Mouse (Mus musculus) spleen, adult 2 months (tissue): ENCODE data around the gene Calm1. TPM values are rescaled to one million over a fixed set of nuclear protein-coding genes. Genes with fewer than 3 reads are reported as not detected.
"Not testable (repeated sequence)": the region's sequence is repeated elsewhere in the genome, so short reads cannot be mapped to it uniquely, and the experiment has no call there.

ENCODE experiments used
- DNase-seq, 2 experiments: peaks; one replicate each; pipeline versions ENCODE4 v3.0.0 to v3.0.0-alpha.2; 2012 to 2021; ENCODE audit warnings: low spot score in 2 of 2, low read depth in 1 of 2
- H3K27ac ChIP-seq: fragments of 200-500 bp; 2 replicates; pipeline ENCODE4 v1.5.1; 2012; ENCODE audit warnings: low read length, inconsistent platforms; ENCODE audit not compliant: insufficient read depth
- H3K27me3 ChIP-seq: fragments of 200-500 bp; 2 replicates; pipeline ENCODE4 v1.6.1; 2012; ENCODE audit warnings: mild to moderate bottlenecking, moderate library complexity, low read length, inconsistent platforms; ENCODE audit not compliant: control insufficient read depth, insufficient read depth
- H3K36me3 ChIP-seq: fragments of 200-500 bp; 2 replicates; pipeline ENCODE4 v1.6.1; 2012; ENCODE audit warnings: mild to moderate bottlenecking, low read length, inconsistent platforms; ENCODE audit not compliant: control insufficient read depth, insufficient read depth
- H3K4me1 ChIP-seq: fragments of 200-500 bp; 2 replicates; pipeline ENCODE4 v1.6.1; 2011; ENCODE audit warnings: inconsistent platforms; ENCODE audit not compliant: control insufficient read depth, insufficient read depth, insufficient read length
- H3K4me3 ChIP-seq: fragments of 200-500 bp; 2 replicates; pipeline ENCODE4 v1.5.1; 2011; ENCODE audit warnings: mild to moderate bottlenecking, inconsistent platforms; ENCODE audit not compliant: insufficient read depth, insufficient read length; ENCODE audit errors: extremely low read depth
- CTCF ChIP-seq: fragments of 200-500 bp; IDR thresholded peaks from 2 replicates; pipeline ENCODE4 v1.5.1; 2011; ENCODE audit warnings: mild to moderate bottlenecking, inconsistent platforms; ENCODE audit not compliant: insufficient read depth, insufficient read length, insufficient replicate concordance; ENCODE audit errors: extremely low read depth
- POLR2A ChIP-seq: fragments of 200-500 bp; IDR thresholded peaks from 2 replicates; pipeline ENCODE4 v1.6.1; 2011; ENCODE audit warnings: low read depth, low read length, inconsistent platforms
- WGBS: fragments of 180-500 bp; shearing (Covaris S2); methylation state at CpG from one replicate; pipeline ENCODE4 v1.1.7; 2018; 5-methylcytosine and 5-hydroxymethylcytosine counted together
- polyA plus RNA-seq: library from polyadenylated mRNA; depleted of rRNA; stranded (reverse); fragments of >200 nt; gene quantifications from 2 replicates; pipeline ENCODE4 v1.2.3, GENCODE M21; 2012

Calm1 gene
- polyA plus RNA-seq, 1 experiment: 173 TPM

DNA sequence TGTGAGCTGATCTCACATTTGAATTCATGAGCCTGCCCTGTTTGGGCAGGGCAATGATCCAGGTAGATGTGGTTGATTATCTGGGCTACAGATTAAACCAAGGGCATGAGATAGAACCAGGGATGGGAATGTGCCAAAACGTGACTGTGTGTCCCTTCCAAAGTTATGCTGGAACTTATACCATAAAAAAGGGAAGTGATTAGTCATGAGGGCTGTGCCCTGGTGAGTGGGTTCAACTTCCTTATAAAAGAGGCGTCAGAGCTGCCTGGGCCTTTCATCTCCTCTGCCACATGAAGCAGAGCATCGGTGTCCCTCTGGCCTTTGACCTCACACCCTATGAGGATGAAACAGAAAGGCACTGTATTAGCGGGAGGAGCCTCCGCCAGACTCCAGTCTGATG, 15.3 kb upstream of the Calm1 start:
- no peak overlapping the region for H3K4me3 ChIP-seq
- H3K4me1 ChIP-seq: peaks cover 2% of the 10 kb centered on the region; the same call in 1 of the 2 replicates
- H3K27me3 ChIP-seq: no peaks in the 10 kb centered on the region
- H3K36me3 ChIP-seq: no peaks in the 10 kb centered on the region
- TF ChIP-seq POLR2A (no peak), CTCF (no peak)
- peak overlapping the region; percentile 56 for H3K27ac ChIP-seq
- DNase-seq: peak; percentile 37 to 63
- 18% methylated on average over 5 of the region's 5 CpGs for WGBS

DNA sequence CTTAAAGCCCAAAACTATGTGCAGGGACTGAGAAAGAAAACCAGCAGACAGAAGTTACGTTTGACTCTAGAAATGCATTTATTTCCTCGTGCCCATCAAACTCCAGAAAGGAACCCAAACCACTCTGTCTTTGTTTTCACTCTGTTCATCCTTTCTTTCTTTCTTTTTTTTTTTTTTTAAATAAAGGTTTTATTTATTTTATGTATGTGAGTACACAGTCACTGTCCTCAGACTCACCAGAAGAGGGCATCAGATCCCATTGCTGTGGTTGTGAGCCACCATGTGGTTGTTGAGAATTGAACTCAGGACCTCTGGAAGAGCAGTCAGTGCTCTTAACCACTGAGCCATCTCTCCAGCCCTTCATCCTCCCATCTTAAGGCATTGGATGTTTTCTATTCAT, 14.3 kb upstream of the Calm1 start:
- H3K4me3 ChIP-seq, H3K27ac ChIP-seq, H3K27me3 ChIP-seq, H3K4me1 ChIP-seq, H3K36me3 ChIP-seq, DNase-seq: not testable (repeated sequence)
- 86% methylated on average over 2 of the region's 2 CpGs for WGBS

GRCm38 (mm10) chr12:100185897-100186296, 13.3 kb upstream of the Calm1 start:
- DNase-seq: no peak
- Histone ChIP-seq H3K4me1 (peaks cover 2% of the 10 kb centered on the region; the same call in 1 of the 2 replicates), H3K4me3 (no peak overlapping the region), H3K36me3 (no peaks in the 10 kb centered on the region), H3K27ac (no peak overlapping the region), H3K27me3 (no peaks in the 10 kb centered on the region)
- TF ChIP-seq CTCF: no peak
- no peak for TF ChIP-seq POLR2A
- WGBS: 74% methylated on average over 7 of the region's 7 CpGs

GRCm38 (mm10) chr12:100186376-100186775, 12.9 kb upstream of the Calm1 start:
- no peak for DNase-seq
- H3K27ac ChIP-seq: no peak overlapping the region
- 39% methylated on average over 6 of the region's 6 CpGs for WGBS
- H3K36me3 ChIP-seq: no peaks in the 10 kb centered on the region
- TF ChIP-seq CTCF: no peak
- no peak for TF ChIP-seq POLR2A
- H3K4me1 ChIP-seq: peaks cover 2% of the 10 kb centered on the region; the same call in 1 of the 2 replicates
- H3K4me3 ChIP-seq: no peak overlapping the region; the same call in 1 of the 2 replicates
- H3K27me3 ChIP-seq: no peaks in the 10 kb centered on the region

- Histone ChIP-seq H3K4me3 (peak overlapping the region; percentile 84), H3K27me3 (no peaks in the 10 kb centered on the region), H3K27ac (peak overlapping the region; percentile 97), H3K36me3 (no peaks in the 10 kb centered on the region), H3K4me1 (peaks cover 2% of the 10 kb centered on the region; the same call in 1 of the 2 replicates)
- DNase-seq: peak; percentile 97 to 99
- WGBS: under 1% methylated on average over 52 of the region's 52 CpGs
- TF ChIP-seq POLR2A (peak; percentile 34; the same call in 1 of the 2 replicates), CTCF (no peak)
Measured at GRCm38 (mm10) chr12:100187013-100187755, 12.1 kb upstream of the Calm1 start.

DNA sequence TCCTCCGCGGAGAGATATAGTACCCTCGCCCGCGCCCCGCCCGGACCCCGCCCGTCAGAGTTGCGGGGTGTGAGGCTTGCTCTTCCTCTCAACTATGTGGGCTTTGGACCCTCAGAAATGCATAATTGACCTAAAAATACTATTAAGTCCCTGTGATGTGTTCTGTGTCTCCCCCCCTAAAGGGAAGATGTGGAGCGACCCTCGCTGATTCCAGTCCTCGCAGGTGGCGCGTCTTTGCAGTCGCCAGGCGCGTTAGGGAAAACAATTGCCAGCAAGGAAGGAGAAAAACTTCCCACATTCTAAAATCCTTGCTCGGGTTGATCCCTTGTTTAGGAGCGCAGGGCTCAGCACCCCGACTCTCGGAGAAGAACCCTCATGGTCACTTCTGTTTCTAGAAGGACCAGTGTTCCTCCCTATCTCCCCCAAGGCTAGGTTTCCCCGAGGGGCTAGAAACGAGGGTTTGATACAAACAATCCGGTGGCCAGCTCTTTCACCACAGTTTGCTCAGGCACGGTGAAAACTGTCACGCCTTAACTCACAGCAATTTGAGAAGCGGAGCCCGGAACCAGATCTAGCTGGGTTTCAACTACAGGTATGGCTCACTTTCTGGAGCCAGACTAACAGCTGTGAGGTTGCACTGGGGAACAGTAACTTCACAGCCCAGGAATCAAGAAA, 11.3 kb upstream of the Calm1 start:
- WGBS: under 1% methylated on average over 29 of the region's 29 CpGs
- Histone ChIP-seq H3K27me3 (no peaks in the 10 kb centered on the region), H3K4me3 (peak overlapping the region; percentile 70), H3K27ac (peak overlapping the region; percentile 88), H3K36me3 (no peaks in the 10 kb centered on the region), H3K4me1 (peaks cover 2% of the 10 kb centered on the region; the same call in 1 of the 2 replicates)
- peak; percentile 25 to 36 for DNase-seq
- TF ChIP-seq POLR2A (peak; percentile 42; the same call in 1 of the 2 replicates), CTCF (no peak)

- no peak for DNase-seq
- Histone ChIP-seq H3K36me3 (no peaks in the 10 kb centered on the region), H3K4me1 (no peaks in the 10 kb centered on the region; the same call in 1 of the 2 replicates), H3K4me3 (no peak overlapping the region), H3K27ac (no peak overlapping the region), H3K27me3 (no peaks in the 10 kb centered on the region)
- TF ChIP-seq CTCF (no peak), POLR2A (no peak)
- 91% methylated on average over 6 of the region's 6 CpGs for WGBS
Measured at GRCm38 (mm10) chr12:100190802-100191201, 8.4 kb upstream of the Calm1 start.
